9 mouse cellular contexts compared by ENCODE assay signal in the genomic region with DNA sequence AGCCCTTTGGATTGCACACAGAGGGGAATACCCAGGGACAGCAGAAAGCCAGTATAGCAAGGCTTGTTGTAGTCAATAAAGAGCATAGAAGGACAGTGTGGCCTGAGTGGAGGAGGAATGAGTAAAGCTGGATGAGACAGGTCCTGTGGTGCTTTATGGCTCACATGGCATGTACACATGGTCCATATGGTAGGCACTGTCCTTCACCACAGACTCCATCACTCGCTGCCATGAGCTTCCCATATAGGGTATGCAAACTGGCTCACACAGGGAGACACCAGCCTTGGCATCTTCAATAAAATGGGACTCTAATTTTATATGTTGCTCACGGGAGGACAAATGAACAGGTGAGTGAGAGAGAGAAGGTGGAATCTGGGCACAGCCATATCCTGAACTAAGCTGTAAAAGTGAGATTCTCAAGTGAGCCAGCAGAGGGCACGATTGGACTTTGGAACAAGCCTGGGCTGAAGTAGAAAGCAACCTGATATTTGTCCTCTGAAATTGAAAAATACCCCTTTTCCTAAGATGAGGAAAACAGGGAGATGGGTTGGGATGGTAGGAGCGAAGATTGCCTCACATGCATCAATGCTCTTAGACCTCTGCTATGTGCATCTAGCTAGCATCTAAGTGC. TPM values are rescaled to one million over a fixed set of nuclear protein-coding genes. Genes with fewer than 3 reads are reported as not detected.
DNase-seq lines count a peak whose midpoint lies in the region; ATAC-seq and TF ChIP-seq lines count a peak whose summit lies in the region.
"Had no signal": no experiment of that assay in that cellular context is flagged by ENCODE, and none has a peak within 500 bp of the region (broad histone marks: within the 10 kb centered on the region; RNA-seq: fewer than 3 reads in every experiment).

No protein-coding gene starts in this region.

- TF ChIP-seq EP300 in lung, postnatal 0 days (IDR thresholded peaks at IDR 0.05), result no peak

- DNase-seq in 416B (ENCODE audit: low read depth) (peak; percentile 55), NIH3T3 (ENCODE audit: low read depth) (peak; percentile 87)
- peak; percentile 57 to 65 for DNase-seq in cerebellum, postnatal 36 days
- DNase-seq in gastrocnemius, postnatal 14 days, result peak; percentile 56
- peak; percentile 75 for DNase-seq in layer of hippocampus, adult 11-12 months (ENCODE audit: low spot score)
- peak; percentile 69 for DNase-seq in lung, postnatal 0 days (ENCODE audit: low spot score)
- peak; percentile 35 for DNase-seq in retina, postnatal 7 days (ENCODE audit: low read depth, low spot score)
- no peak for DNase-seq in natural killer cell, adult 2 months (ENCODE audit: low spot score in 2 of 2)

- H3K27me3 ChIP-seq in lung, postnatal 0 days (replicated peaks; ENCODE audit: insufficient read depth, low read length), result no peaks in the 10 kb centered on the region
- H3K27me3 ChIP-seq: embryonic facial prominence, embryonic 15.5 days had no signal

- H3K9me3 ChIP-seq in lung, postnatal 0 days (ENCODE audit: low read length), result no peaks in the 10 kb centered on the region
- H3K9me3 ChIP-seq: embryonic facial prominence, embryonic 15.5 days had no signal

- peak; percentile 93 for TF ChIP-seq CTCF in lung, postnatal 0 days (IDR thresholded peaks at IDR 0.05)

- intact Hi-C loops in gastrocnemius, postnatal 14 days (cut with DNase I; ENCODE audit: low total_unique reads), result loop anchor here (2.0 to 5.0 kb wide), 3 partner anchors 154 to 456 kb away; no protein-coding TSS in a partner anchor

- no peak overlapping the region for H3K27ac ChIP-seq in lung, postnatal 0 days (ENCODE audit: low read length)
- H3K27ac ChIP-seq: embryonic facial prominence, embryonic 15.5 days had no signal

- no peak overlapping the region for H3K4me2 ChIP-seq in lung, postnatal 0 days (replicated peaks; ENCODE audit: low read depth, low read length)
- H3K4me2 ChIP-seq: embryonic facial prominence, embryonic 15.5 days had no signal

- H3K4me3 ChIP-seq in lung, postnatal 0 days (ENCODE audit: low read depth, low read length), result no peak overlapping the region
- H3K4me3 ChIP-seq: embryonic facial prominence, embryonic 15.5 days had no signal

- WGBS in lung, postnatal 0 days, result 19% methylated on average over 4 of the region's 4 CpGs

- 0 out of 2 replicates have a peak, but pooled peaks have one; percentile 33 for ATAC-seq in lung, postnatal 0 days

- no peaks in the 10 kb centered on the region for H3K36me3 ChIP-seq in lung, postnatal 0 days (ENCODE audit: insufficient read depth, low read length)
- H3K36me3 ChIP-seq: embryonic facial prominence, embryonic 15.5 days had no signal

- no peaks in the 10 kb centered on the region for H3K4me1 ChIP-seq in lung, postnatal 0 days (ENCODE audit: insufficient read depth, low read depth, low read length)
- H3K4me1 ChIP-seq: embryonic facial prominence, embryonic 15.5 days had no signal

- no peak overlapping the region for H3K9ac ChIP-seq in lung, postnatal 0 days (replicated peaks; ENCODE audit: low read depth)
- H3K9ac ChIP-seq: embryonic facial prominence, embryonic 15.5 days had no signal

RNA-seq across cellular contexts. Expression of a gene that starts 41.9 kb away (rescaled TPM):
- total RNA-seq in gastrocnemius, postnatal 14 days (2021), result not detected
- 0.13 and 0.47 TPM in 2 replicates for polyA plus RNA-seq in lung, postnatal 0 days (2015; fragmentation: Nextera tagmentation; extraction: Ambion mirVana)

Comparison
In these comparisons a context has a peak if more than half of its experiments do, and no peak if none do; other contexts are left out.
1. DNase-seq: peak in 416B (single experiment), NIH3T3 (single experiment), cerebellum, postnatal 36 days (2 of 2), gastrocnemius, postnatal 14 days (single experiment), layer of hippocampus, adult 11-12 months (single experiment), lung, postnatal 0 days (single experiment) and retina, postnatal 7 days (single experiment); none in natural killer cell, adult 2 months (0 of 2).